ENCODE assay signal across 8 mouse cellular contexts in the genomic region with DNA sequence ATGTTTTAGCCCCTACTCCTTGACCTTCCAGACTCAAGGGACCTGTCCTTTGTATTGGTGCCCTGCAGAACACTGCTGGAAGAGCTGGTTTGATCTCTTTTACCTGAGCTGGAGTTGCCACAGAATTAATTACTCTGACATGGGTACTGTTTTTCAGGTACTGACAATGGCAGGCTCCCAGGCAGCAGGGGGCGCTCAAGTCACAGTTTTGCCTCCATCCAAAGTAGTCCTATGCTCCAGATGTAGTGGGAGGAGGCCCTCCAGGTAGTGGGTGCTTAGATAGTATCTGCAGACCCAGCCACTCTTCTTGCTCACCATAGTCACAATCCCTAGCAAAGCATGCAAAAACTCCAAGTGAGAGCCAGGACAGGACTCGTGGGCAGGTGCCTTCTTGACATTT. TPM values are rescaled to one million over a fixed set of nuclear protein-coding genes. Genes with fewer than 3 reads are reported as not detected.
DNase-seq lines count a peak whose midpoint lies in the region; ATAC-seq and TF ChIP-seq lines count a peak whose summit lies in the region.

No protein-coding gene starts in this region.

- peaks cover 10% of the 10 kb centered on the region for H3K4me1 ChIP-seq in forebrain, embryonic 10.5 days
- peaks cover 23% of the 10 kb centered on the region for H3K4me1 ChIP-seq in forebrain, embryonic 13.5 days
- H3K4me1 ChIP-seq in embryonic facial prominence, embryonic 14.5 days (ENCODE audit: control insufficient read depth, insufficient read depth, low read length) = peaks cover 14% of the 10 kb centered on the region
- peaks cover 8% of the 10 kb centered on the region; the same call in 1 of the 2 replicates for H3K4me1 ChIP-seq in hindbrain, postnatal 0 days (ENCODE audit: insufficient read depth, low read length)

- no peaks in the 10 kb centered on the region for H3K27me3 ChIP-seq in forebrain, embryonic 10.5 days (ENCODE audit: poor library complexity, severe bottlenecking)
- H3K27me3 ChIP-seq in forebrain, embryonic 13.5 days = no peaks in the 10 kb centered on the region
- H3K27me3 ChIP-seq in embryonic facial prominence, embryonic 14.5 days (replicated peaks; ENCODE audit: control insufficient read depth, insufficient read depth, low read length) = no peaks in the 10 kb centered on the region
- no peaks in the 10 kb centered on the region for H3K27me3 ChIP-seq in hindbrain, postnatal 0 days (ENCODE audit: insufficient read depth, low read length)

- no peaks in the 10 kb centered on the region for H3K9me3 ChIP-seq in forebrain, embryonic 10.5 days
- H3K9me3 ChIP-seq in forebrain, embryonic 13.5 days (replicated peaks) = no peaks in the 10 kb centered on the region
- no peaks in the 10 kb centered on the region for H3K9me3 ChIP-seq in embryonic facial prominence, embryonic 14.5 days (ENCODE audit: control insufficient read depth, low read length)
- no peaks in the 10 kb centered on the region for H3K9me3 ChIP-seq in hindbrain, postnatal 0 days (ENCODE audit: low read length)

- ATAC-seq in forebrain, embryonic 13.5 days = no peak
- ATAC-seq in embryonic facial prominence, embryonic 14.5 days (ENCODE audit: low read depth) = no peak
- 0 out of 2 replicates have a peak, but pooled peaks have one; percentile 17 for ATAC-seq in hindbrain, postnatal 0 days
- peak; percentile 58; the same call in 1 of the 2 replicates for ATAC-seq in megakaryocyte-erythroid progenitor cell, adult 5-6 weeks (replicated peaks; ENCODE audit: low FRiP score, low TSS enrichment, poor library complexity, severe bottlenecking)

- peak; percentile 80 for TF ChIP-seq CTCF in hindbrain, postnatal 0 days (IDR thresholded peaks at IDR 0.05; ENCODE audit: low read depth)
- TF ChIP-seq CTCF in left cerebral cortex, adult 2 months (IDR thresholded peaks at IDR 0.05) = peak; percentile 92

- 34% methylated on average over 2 of the region's 2 CpGs for WGBS in forebrain, embryonic 10.5 days
- 36% methylated on average over 2 of the region's 2 CpGs for WGBS in forebrain, embryonic 13.5 days
- WGBS in embryonic facial prominence, embryonic 14.5 days = 39% methylated on average over 2 of the region's 2 CpGs
- WGBS in hindbrain, postnatal 0 days = 47% methylated on average over 2 of the region's 2 CpGs

- intact Hi-C loops in left cerebral cortex, adult 2 months (cut with DNase I) = loop anchor here (1.0 to 2.0 kb wide), 4 partner anchors 38 to 363 kb away; no protein-coding TSS in a partner anchor

- no peak overlapping the region for H3K4me2 ChIP-seq in forebrain, embryonic 13.5 days
- H3K4me2 ChIP-seq in embryonic facial prominence, embryonic 14.5 days (ENCODE audit: low read depth, low read length) = no peak overlapping the region
- H3K4me2 ChIP-seq in hindbrain, postnatal 0 days (ENCODE audit: low read depth, low read length) = no peak overlapping the region

- H3K9ac ChIP-seq in forebrain, embryonic 13.5 days = no peak overlapping the region
- H3K9ac ChIP-seq in embryonic facial prominence, embryonic 14.5 days (ENCODE audit: low read depth, low read length) = no peak overlapping the region
- H3K9ac ChIP-seq in hindbrain, postnatal 0 days (replicated peaks; ENCODE audit: low read length) = no peak overlapping the region

- H3K4me3 ChIP-seq in forebrain, embryonic 10.5 days = no peak overlapping the region
- no peak overlapping the region for H3K4me3 ChIP-seq in forebrain, embryonic 13.5 days
- H3K4me3 ChIP-seq in embryonic facial prominence, embryonic 14.5 days (ENCODE audit: low read depth, low read length) = no peak overlapping the region
- H3K4me3 ChIP-seq in hindbrain, postnatal 0 days (ENCODE audit: low read length) = no peak overlapping the region
- H3K4me3 ChIP-seq in left cerebral cortex, adult 2 months = no peak overlapping the region

- peak; percentile 42 for DNase-seq in forebrain, embryonic 10.5 days (ENCODE audit: extremely low spot score, low spot score)
- DNase-seq in adrenal gland, postnatal 4 days (ENCODE audit: low spot score in 2 of 2) = peak; percentile 51 to 72
- DNase-seq in embryonic facial prominence, embryonic 14.5 days (ENCODE audit: low spot score) = peak; percentile 68
- peak; percentile 76 for DNase-seq in hindbrain, postnatal 0 days (ENCODE audit: low spot score)
- DNase-seq in left cerebral cortex, adult 2 months (ENCODE audit: extremely low spot score in 1 of 2, low spot score in 2 of 2) = peak; percentile 85 to 87
- peak; percentile 82 to 90 for DNase-seq in spleen, postnatal 10 days (ENCODE audit: low spot score in 2 of 2)

- H3K27ac ChIP-seq in forebrain, embryonic 10.5 days = no peak overlapping the region
- H3K27ac ChIP-seq in forebrain, embryonic 13.5 days = no peak overlapping the region
- H3K27ac ChIP-seq in embryonic facial prominence, embryonic 14.5 days (replicated peaks; ENCODE audit: low read depth, low read length) = no peak overlapping the region
- no peak overlapping the region for H3K27ac ChIP-seq in hindbrain, postnatal 0 days
- no peak overlapping the region for H3K27ac ChIP-seq in left cerebral cortex, adult 2 months

- peaks cover 84% of the 10 kb centered on the region for H3K36me3 ChIP-seq in forebrain, embryonic 10.5 days (replicated peaks)
- peaks cover 58% of the 10 kb centered on the region for H3K36me3 ChIP-seq in forebrain, embryonic 13.5 days (ENCODE audit: poor library complexity, severe bottlenecking)
- peaks cover 30% of the 10 kb centered on the region for H3K36me3 ChIP-seq in embryonic facial prominence, embryonic 14.5 days (ENCODE audit: control insufficient read depth, insufficient read depth, low read length)
- H3K36me3 ChIP-seq in hindbrain, postnatal 0 days (ENCODE audit: insufficient read depth, low read length) = peaks cover 8% of the 10 kb centered on the region; the same call in 1 of the 2 replicates

RNA-seq across cellular contexts. Expression of a gene that starts 36.6 kb away (rescaled TPM):
- 57.6 and 59.8 TPM in 2 replicates for polyA plus RNA-seq in forebrain, embryonic 10.5 days (2016; fragmentation: Nextera tagmentation; extraction: Ambion mirVana)
- polyA plus RNA-seq in forebrain, embryonic 13.5 days (2015; fragmentation: Nextera tagmentation; extraction: Ambion mirVana) = 64.7 and 71.2 TPM in 2 replicates
- total RNA-seq in adrenal gland, postnatal 4 days (2021) = 10 to 100 TPM; 57.1 to 64.9 TPM
- polyA plus RNA-seq in embryonic facial prominence, embryonic 14.5 days (2014; fragmentation: Nextera tagmentation; extraction: Ambion mirVana) = 30.0 and 30.2 TPM in 2 replicates
- total RNA-seq in hindbrain, postnatal 0 days (2014; rRNA removed) = 57.9 and 62.5 TPM in 2 replicates
- polyA plus RNA-seq in hindbrain, postnatal 0 days (2015; fragmentation: Nextera tagmentation; extraction: Ambion mirVana) = 32.3 and 35.1 TPM in 2 replicates
- 10 to 100 TPM; 40.5 to 48.3 TPM for total RNA-seq in left cerebral cortex, adult 2 months (2021)
- total RNA-seq in megakaryocyte-erythroid progenitor cell, adult 5-6 weeks (2014; fragmentation: Nextera tagmentation) = 40.7 and 47.4 TPM in 2 replicates
- total RNA-seq in megakaryocyte-erythroid progenitor cell, adult 5-6 weeks (2017) = 30.6 and 38.2 TPM in 2 replicates

RNA-seq across cellular contexts. Expression of a gene that starts 55.4 kb away (rescaled TPM):
- polyA plus RNA-seq in forebrain, embryonic 10.5 days (2016; fragmentation: Nextera tagmentation; extraction: Ambion mirVana) = 0.12 and 0.79 TPM in 2 replicates
- 0.57 and 0.72 TPM in 2 replicates for polyA plus RNA-seq in forebrain, embryonic 13.5 days (2015; fragmentation: Nextera tagmentation; extraction: Ambion mirVana)
- 10 to 100 TPM in 1 of 2 experiments, 1 to 10 TPM in 1; 5.6 to 39.9 TPM for total RNA-seq in adrenal gland, postnatal 4 days (2021)
- polyA plus RNA-seq in embryonic facial prominence, embryonic 14.5 days (2014; fragmentation: Nextera tagmentation; extraction: Ambion mirVana) = 0.17 and 0.49 TPM in 2 replicates
- total RNA-seq in hindbrain, postnatal 0 days (2014; rRNA removed) = 0.78 and 1.4 TPM in 2 replicates
- not detected in 2 replicates for polyA plus RNA-seq in hindbrain, postnatal 0 days (2015; fragmentation: Nextera tagmentation; extraction: Ambion mirVana)
- total RNA-seq in left cerebral cortex, adult 2 months (2021) = 1 to 10 TPM in 1 of 2 experiments, under 1 TPM in 1; 0.87 to 1.7 TPM
- not detected in 2 replicates for total RNA-seq in megakaryocyte-erythroid progenitor cell, adult 5-6 weeks (2014; fragmentation: Nextera tagmentation)
- total RNA-seq in megakaryocyte-erythroid progenitor cell, adult 5-6 weeks (2017) = 1.7 and 2.3 TPM in 2 replicates

Comparison
In these comparisons a context has a peak if more than half of its experiments do, and no peak if none do; other contexts are left out.
1. ATAC-seq: peak in hindbrain, postnatal 0 days (single experiment) and megakaryocyte-erythroid progenitor cell, adult 5-6 weeks (single experiment); none in forebrain, embryonic 13.5 days (single experiment) and embryonic facial prominence, embryonic 14.5 days (single experiment).
2. Peak in every context shown above with its lines, with median percentiles within 50 percentile points of each other: DNase-seq.